Mouse (Mus musculus): Measurements from ENCODE around the gene Gm26938. TPM values are rescaled to one million over a fixed set of nuclear protein-coding genes. Genes with fewer than 3 reads are reported as not detected.

Gm26938 gene
- total and polyA plus RNA-seq, 2 experiments from 2014 or later, result 1.3 TPM; not detected in 1

DNA sequence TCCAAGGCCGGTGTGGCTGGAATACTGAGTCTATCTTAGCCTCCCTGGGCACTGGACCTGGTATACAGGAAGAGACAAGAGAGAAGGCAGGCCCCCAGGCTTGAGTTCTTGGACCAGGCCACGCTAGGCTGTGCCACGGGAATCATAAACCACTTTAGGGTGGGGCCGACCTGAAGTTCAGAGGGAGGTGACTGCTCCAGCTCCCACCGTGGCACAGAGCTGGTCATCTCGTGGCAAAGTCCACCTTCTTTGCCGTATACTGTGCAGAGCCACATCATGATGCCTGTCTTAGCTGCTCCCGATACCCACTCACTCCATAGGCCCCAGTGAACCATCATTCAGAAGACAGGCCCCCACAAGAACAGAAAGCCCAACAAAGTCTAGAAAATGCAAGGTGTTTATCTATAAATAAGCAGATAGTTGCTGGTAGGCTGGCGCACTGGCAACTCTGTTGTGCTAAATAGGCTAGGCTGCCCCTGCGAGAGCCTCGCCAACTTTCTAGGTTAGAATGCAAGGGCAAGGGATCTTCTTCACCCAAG is 21.6 kb downstream of the Gm26938 start:
- H3K27ac ChIP-seq (ENCODE audit: low read depth, low read length), result no peak overlapping the region
- no peaks in the 10 kb centered on the region for H3K4me1 ChIP-seq (ENCODE audit: insufficient read depth, low read length)
- H3K9ac ChIP-seq (replicated peaks; ENCODE audit: low read length, poor library complexity, severe bottlenecking), result no peak overlapping the region
- DNase-seq (ENCODE audit: low spot score) (no peak), ATAC-seq (ENCODE audit: low FRiP score) (no peak)
- 93% methylated on average over 11 of the region's 11 CpGs for WGBS
- TF ChIP-seq CTCF (IDR thresholded peaks at IDR 0.05), result no peak
- H3K36me3 ChIP-seq (ENCODE audit: insufficient read depth, low read length), result peaks cover 12% of the 10 kb centered on the region
- H3K9me3 ChIP-seq (ENCODE audit: low read length), result no peaks in the 10 kb centered on the region
- no peak overlapping the region for H3K4me2 ChIP-seq (ENCODE audit: low read depth, low read length, poor library complexity, severe bottlenecking)
- no peaks in the 10 kb centered on the region for H3K27me3 ChIP-seq (ENCODE audit: insufficient read depth, low read length)
- no peak overlapping the region for H3K4me3 ChIP-seq (ENCODE audit: low read depth, low read length)

GRCm38 (mm10) chr5:139804107-139804551 is 22.1 kb downstream of the Gm26938 start:
- Histone ChIP-seq H3K27me3 (ENCODE audit: insufficient read depth, low read length) (no peaks in the 10 kb centered on the region), H3K27ac (ENCODE audit: low read depth, low read length) (no peak overlapping the region), H3K4me2 (ENCODE audit: low read depth, low read length, poor library complexity, severe bottlenecking) (no peak overlapping the region), H3K9me3 (ENCODE audit: low read length) (no peaks in the 10 kb centered on the region), H3K36me3 (ENCODE audit: insufficient read depth, low read length) (peaks cover 12% of the 10 kb centered on the region), H3K4me1 (ENCODE audit: insufficient read depth, low read length) (no peaks in the 10 kb centered on the region), H3K9ac (replicated peaks; ENCODE audit: low read length, poor library complexity, severe bottlenecking) (no peak overlapping the region), H3K4me3 (ENCODE audit: low read depth, low read length) (no peak overlapping the region)
- 4% methylated on average over 6 of the region's 6 CpGs for WGBS
- no peak for DNase-seq (ENCODE audit: low spot score)
- no peak; the same call in 1 of the 2 replicates for TF ChIP-seq CTCF (IDR thresholded peaks at IDR 0.05)
- no peak for ATAC-seq (ENCODE audit: low FRiP score)

DNA sequence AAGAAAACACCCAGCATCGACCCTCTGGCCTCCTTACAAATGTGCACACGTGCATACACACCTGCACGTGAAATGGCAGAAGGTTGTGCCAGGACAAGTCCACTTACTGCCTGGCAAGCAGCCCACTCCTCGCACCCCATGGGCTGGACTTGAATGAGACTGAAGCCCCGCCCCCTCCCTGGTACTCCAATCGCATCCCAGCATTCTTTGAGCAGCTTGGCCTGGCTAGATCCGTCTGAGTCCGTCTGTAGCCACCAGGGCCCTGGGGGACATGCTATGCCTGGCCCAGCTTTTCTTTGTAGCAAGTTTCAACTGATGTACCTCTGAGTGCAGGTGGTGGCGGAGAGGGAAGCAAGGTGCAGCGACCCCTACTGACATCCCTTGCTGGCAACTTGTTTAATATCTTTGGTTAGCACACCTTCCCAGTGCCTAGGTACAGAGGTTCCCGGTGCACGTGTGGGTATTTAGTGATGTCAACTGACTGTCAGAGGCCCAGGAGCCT is 22.6 kb downstream of the Gm26938 start:
- H3K4me2 ChIP-seq (ENCODE audit: low read depth, low read length, poor library complexity, severe bottlenecking), result no peak overlapping the region; the same call in 1 of the 2 replicates
- peak; percentile 58 for TF ChIP-seq CTCF (IDR thresholded peaks at IDR 0.05)
- 12% methylated on average over 12 of the region's 12 CpGs for WGBS
- peaks cover 12% of the 10 kb centered on the region for H3K36me3 ChIP-seq (ENCODE audit: insufficient read depth, low read length)
- no peaks in the 10 kb centered on the region for H3K9me3 ChIP-seq (ENCODE audit: low read length)
- H3K4me3 ChIP-seq (ENCODE audit: low read depth, low read length), result no peak overlapping the region
- H3K27ac ChIP-seq (ENCODE audit: low read depth, low read length), result no peak overlapping the region
- DNase-seq (ENCODE audit: low spot score), result peak; percentile 66
- H3K9ac ChIP-seq (replicated peaks; ENCODE audit: low read length, poor library complexity, severe bottlenecking), result no peak overlapping the region
- no peaks in the 10 kb centered on the region for H3K27me3 ChIP-seq (ENCODE audit: insufficient read depth, low read length)
- ATAC-seq (ENCODE audit: low FRiP score), result 0 out of 2 replicates have a peak, but pooled peaks have one; percentile 42
- peaks cover under 1% of the 10 kb centered on the region; the same call in 1 of the 2 replicates for H3K4me1 ChIP-seq (ENCODE audit: insufficient read depth, low read length)

- peaks cover 5% of the 10 kb centered on the region; the same call in 1 of the 2 replicates for H3K4me1 ChIP-seq (ENCODE audit: insufficient read depth, low read length)
- no peaks in the 10 kb centered on the region for H3K9me3 ChIP-seq (ENCODE audit: low read length)
- WGBS, result 81% methylated on average over 8 of the region's 8 CpGs
- TF ChIP-seq CTCF (IDR thresholded peaks at IDR 0.05), result no peak
- no peak for ATAC-seq (ENCODE audit: low FRiP score)
- H3K27me3 ChIP-seq (ENCODE audit: insufficient read depth, low read length), result no peaks in the 10 kb centered on the region
- no peak overlapping the region for H3K4me2 ChIP-seq (ENCODE audit: low read depth, low read length, poor library complexity, severe bottlenecking)
- H3K9ac ChIP-seq (replicated peaks; ENCODE audit: low read length, poor library complexity, severe bottlenecking), result no peak overlapping the region
- H3K4me3 ChIP-seq (ENCODE audit: low read depth, low read length), result no peak overlapping the region
- H3K36me3 ChIP-seq (ENCODE audit: insufficient read depth, low read length), result peaks cover 12% of the 10 kb centered on the region
- H3K27ac ChIP-seq (ENCODE audit: low read depth, low read length), result no peak overlapping the region
- no peak for DNase-seq (ENCODE audit: low spot score)
Observed at GRCm38 (mm10) chr5:139803165-139803564, 23.0 kb downstream of the Gm26938 start.

DNA sequence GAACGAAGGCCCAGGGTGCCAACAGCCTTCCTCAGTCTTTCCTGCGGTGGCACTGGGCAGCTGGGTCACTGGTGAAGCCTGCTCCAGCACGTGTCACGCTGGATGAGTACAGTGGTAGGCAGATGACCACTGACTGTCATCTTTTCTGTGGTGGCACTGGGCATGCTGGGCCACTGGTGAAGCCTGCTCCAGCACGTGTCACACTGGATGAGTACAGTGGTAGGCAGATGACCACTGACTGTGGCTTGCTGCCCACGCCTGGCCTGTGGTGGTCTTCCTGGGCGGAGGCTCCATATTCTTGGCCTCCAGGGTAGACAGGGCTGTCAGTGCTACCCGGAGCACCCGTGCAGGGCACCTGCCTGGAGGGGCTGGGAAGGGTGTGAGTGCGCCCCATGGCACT is 24.3 kb downstream of the Gm26938 start:
- H3K9ac ChIP-seq (replicated peaks; ENCODE audit: low read length, poor library complexity, severe bottlenecking), result no peak overlapping the region
- WGBS, result 91% methylated on average over 10 of the region's 10 CpGs
- no peak for TF ChIP-seq CTCF (IDR thresholded peaks at IDR 0.05)
- H3K4me1 ChIP-seq (ENCODE audit: insufficient read depth, low read length), result peaks cover 15% of the 10 kb centered on the region; the same call in 1 of the 2 replicates
- no peaks in the 10 kb centered on the region for H3K27me3 ChIP-seq (ENCODE audit: insufficient read depth, low read length)
- H3K9me3 ChIP-seq (ENCODE audit: low read length), result no peaks in the 10 kb centered on the region
- no peak overlapping the region for H3K4me3 ChIP-seq (ENCODE audit: low read depth, low read length)
- ATAC-seq (ENCODE audit: low FRiP score) (no peak), DNase-seq (ENCODE audit: low spot score) (no peak)
- peaks cover 12% of the 10 kb centered on the region for H3K36me3 ChIP-seq (ENCODE audit: insufficient read depth, low read length)
- H3K4me2 ChIP-seq (ENCODE audit: low read depth, low read length, poor library complexity, severe bottlenecking), result no peak overlapping the region
- H3K27ac ChIP-seq (ENCODE audit: low read depth, low read length), result no peak overlapping the region

DNA sequence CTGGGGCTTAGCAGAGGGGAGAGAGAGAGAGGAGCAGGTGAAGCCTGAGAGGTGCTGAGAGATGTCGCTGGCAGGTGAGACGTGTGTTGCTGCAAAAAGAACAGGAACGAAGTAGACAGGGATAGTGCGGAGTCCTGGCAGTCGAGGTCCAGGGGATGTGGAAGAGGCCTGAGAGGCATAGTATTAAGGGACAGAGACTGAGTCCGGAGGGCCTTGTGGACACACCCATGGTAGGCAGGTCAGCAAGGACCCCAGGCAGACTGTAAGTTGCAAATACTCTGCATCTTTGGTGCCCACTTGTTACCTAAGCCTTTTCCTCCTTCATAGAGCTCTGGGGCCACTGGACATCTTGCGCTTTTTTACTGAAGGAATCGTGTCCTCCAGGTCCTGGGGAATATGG is 25.0 kb downstream of the Gm26938 start:
- H3K27me3 ChIP-seq (ENCODE audit: insufficient read depth, low read length), result no peaks in the 10 kb centered on the region
- no peaks in the 10 kb centered on the region for H3K9me3 ChIP-seq (ENCODE audit: low read length)
- no peak overlapping the region for H3K4me2 ChIP-seq (ENCODE audit: low read depth, low read length, poor library complexity, severe bottlenecking)
- peaks cover 15% of the 10 kb centered on the region; the same call in 1 of the 2 replicates for H3K4me1 ChIP-seq (ENCODE audit: insufficient read depth, low read length)
- ATAC-seq (ENCODE audit: low FRiP score) (no peak), DNase-seq (ENCODE audit: low spot score) (no peak)
- 0 out of 2 replicates have a peak overlapping the region, but pooled peaks have one; percentile 6 for H3K27ac ChIP-seq (ENCODE audit: low read depth, low read length)
- no peak for TF ChIP-seq CTCF (IDR thresholded peaks at IDR 0.05)
- no peak overlapping the region for H3K9ac ChIP-seq (replicated peaks; ENCODE audit: low read length, poor library complexity, severe bottlenecking)
- H3K36me3 ChIP-seq (ENCODE audit: insufficient read depth, low read length), result peaks cover 12% of the 10 kb centered on the region
- no peak overlapping the region for H3K4me3 ChIP-seq (ENCODE audit: low read depth, low read length)
- 94% methylated on average over 8 of the region's 8 CpGs for WGBS

Data from midbrain, postnatal 0 days (tissue).